Comparison of ENCODE assay signal across 15 mouse cellular contexts in genomic region chr2:165253867-165254266, GRCm38 (mm10). TPM values are rescaled to one million over a fixed set of nuclear protein-coding genes. Genes with fewer than 3 reads are reported as not detected.
DNase-seq lines count a peak whose midpoint lies in the region; ATAC-seq and TF ChIP-seq lines count a peak whose summit lies in the region.
"Had no signal": no experiment of that assay in that cellular context is flagged by ENCODE, and none has a peak within 500 bp of the region (broad histone marks: within the 10 kb centered on the region; RNA-seq: fewer than 3 reads in every experiment).

No protein-coding gene starts in this region.

- no peak overlapping the region for H3K4me2 ChIP-seq in forebrain, embryonic 11.5 days (ENCODE audit: low read depth, low read length, severe bottlenecking)
- no peak overlapping the region for H3K4me2 ChIP-seq in hindbrain, embryonic 15.5 days
- peak overlapping the region; percentile 6; the same call in 1 of the 2 replicates for H3K4me2 ChIP-seq in midbrain, embryonic 14.5 days (ENCODE audit: low read length)
- H3K4me2 ChIP-seq: embryonic facial prominence, embryonic 15.5 days; heart, embryonic 13.5 days had no signal

- TF ChIP-seq CTCF in cerebellum, adult 2 months (IDR thresholded peaks at IDR 0.05; ENCODE audit: borderline replicate concordance, insufficient read depth, low read depth, low read length), result no peak

- H3K27me3 ChIP-seq in cerebellum, adult 2 months (ENCODE audit: control insufficient read depth, insufficient read depth, low read length), result no peaks in the 10 kb centered on the region
- H3K27me3 ChIP-seq in forebrain, embryonic 11.5 days (ENCODE audit: control insufficient read depth, insufficient read depth, low read length), result peaks cover 41% of the 10 kb centered on the region
- H3K27me3 ChIP-seq in hindbrain, embryonic 15.5 days, result peaks cover 11% of the 10 kb centered on the region
- 0 out of 2 replicates have a peak, but pooled peaks cover 3% of the 10 kb centered on the region for H3K27me3 ChIP-seq in midbrain, embryonic 14.5 days (ENCODE audit: control insufficient read depth, insufficient read depth, low read length)

- H3K9me3 ChIP-seq in forebrain, embryonic 11.5 days (ENCODE audit: control insufficient read depth, low read length), result no peaks in the 10 kb centered on the region
- H3K9me3 ChIP-seq in hindbrain, embryonic 15.5 days, result no peaks in the 10 kb centered on the region
- H3K9me3 ChIP-seq in midbrain, embryonic 14.5 days (ENCODE audit: control insufficient read depth, low read length), result no peaks in the 10 kb centered on the region
- H3K9me3 ChIP-seq: embryonic facial prominence, embryonic 15.5 days; heart, embryonic 13.5 days had no signal

- peaks cover 60% of the 10 kb centered on the region for H3K4me1 ChIP-seq in cerebellum, adult 2 months (ENCODE audit: control insufficient read depth, insufficient read depth, low read length)
- peaks cover 10% of the 10 kb centered on the region for H3K4me1 ChIP-seq in forebrain, embryonic 11.5 days (replicated peaks; ENCODE audit: control insufficient read depth, insufficient read depth, low read length)
- H3K4me1 ChIP-seq in hindbrain, embryonic 15.5 days (replicated peaks), result peaks cover 40% of the 10 kb centered on the region
- peaks cover 46% of the 10 kb centered on the region for H3K4me1 ChIP-seq in midbrain, embryonic 14.5 days (ENCODE audit: control insufficient read depth, insufficient read depth, low read length)
- H3K4me1 ChIP-seq: embryonic facial prominence, embryonic 15.5 days; heart, embryonic 13.5 days had no signal

- 70% methylated on average over 10 of the region's 10 CpGs for WGBS in cerebellum, adult 2 months
- 6% methylated on average over 10 of the region's 10 CpGs for WGBS in forebrain, embryonic 11.5 days
- WGBS in hindbrain, embryonic 15.5 days, result 10% methylated on average over 10 of the region's 10 CpGs
- WGBS in midbrain, embryonic 14.5 days, result 2% methylated on average over 10 of the region's 10 CpGs

- no peak overlapping the region; the same call in 1 of the 2 replicates for H3K9ac ChIP-seq in forebrain, embryonic 11.5 days (ENCODE audit: low read length)
- H3K9ac ChIP-seq in hindbrain, embryonic 15.5 days, result no peak overlapping the region
- no peak overlapping the region for H3K9ac ChIP-seq in midbrain, embryonic 14.5 days (replicated peaks; ENCODE audit: low read length)
- H3K9ac ChIP-seq: embryonic facial prominence, embryonic 15.5 days; heart, embryonic 13.5 days; liver, postnatal 0 days had no signal

- H3K4me3 ChIP-seq in cerebellum, adult 2 months (replicated peaks; ENCODE audit: insufficient read depth, low read depth, low read length), result no peak overlapping the region
- H3K4me3 ChIP-seq in forebrain, embryonic 11.5 days (ENCODE audit: low read depth, low read length), result no peak overlapping the region
- no peak overlapping the region for H3K4me3 ChIP-seq in hindbrain, embryonic 15.5 days
- no peak overlapping the region for H3K4me3 ChIP-seq in midbrain, embryonic 14.5 days (replicated peaks; ENCODE audit: low read depth, low read length)
- H3K4me3 ChIP-seq: embryonic facial prominence, embryonic 15.5 days; heart, embryonic 13.5 days had no signal

- intact Hi-C loops in heart, postnatal 14 days (cut with DNase I), result no loop called here

- ATAC-seq in forebrain, embryonic 11.5 days (replicated peaks; ENCODE audit: low FRiP score), result peak; percentile 63
- peak; percentile 59 for ATAC-seq in hindbrain, embryonic 15.5 days (ENCODE audit: low FRiP score, low read depth)
- ATAC-seq in midbrain, embryonic 14.5 days (ENCODE audit: low FRiP score, low TSS enrichment), result peak; percentile 74
- ATAC-seq: liver, postnatal 0 days had no signal

- H3K36me3 ChIP-seq in forebrain, embryonic 11.5 days (ENCODE audit: control insufficient read depth, insufficient read depth, low read length), result no peaks in the 10 kb centered on the region
- H3K36me3 ChIP-seq in hindbrain, embryonic 15.5 days, result no peaks in the 10 kb centered on the region
- no peaks in the 10 kb centered on the region for H3K36me3 ChIP-seq in midbrain, embryonic 14.5 days (ENCODE audit: control insufficient read depth, insufficient read depth, low read length)
- H3K36me3 ChIP-seq: embryonic facial prominence, embryonic 15.5 days; heart, embryonic 13.5 days had no signal

- DNase-seq in cerebellum, adult 11-12 months, result peak; percentile 50
- DNase-seq in cerebellum, adult 2 months, result no peak
- DNase-seq in forebrain, embryonic 11.5 days (ENCODE audit: low spot score), result no peak
- peak; percentile 78 for DNase-seq in midbrain, embryonic 14.5 days
- DNase-seq in frontal cortex, postnatal 14 days (ENCODE audit: low spot score in 2 of 2), result no peak
- DNase-seq in heart, postnatal 14 days, result no peak
- no peak for DNase-seq in right cerebral cortex, postnatal 14 days
- DNase-seq: gastrocnemius, postnatal 25 days; kidney, adult 9 months; liver, postnatal 0 days; right cerebral cortex, postnatal 4 days; thymus, adult 18-20 months had no signal

- TF ChIP-seq POLR2A in cerebellum, adult 2 months (IDR thresholded peaks at IDR 0.05; ENCODE audit: borderline replicate concordance, insufficient read depth, low read length), result no peak

- H3K27ac ChIP-seq in cerebellum, adult 2 months (ENCODE audit: insufficient read depth, low read length), result no peak overlapping the region
- no peak overlapping the region for H3K27ac ChIP-seq in forebrain, embryonic 11.5 days (ENCODE audit: low read depth, low read length)
- no peak overlapping the region for H3K27ac ChIP-seq in hindbrain, embryonic 15.5 days (replicated peaks)
- H3K27ac ChIP-seq in midbrain, embryonic 14.5 days (replicated peaks; ENCODE audit: low read depth, low read length), result peak overlapping the region; percentile 71
- H3K27ac ChIP-seq: embryonic facial prominence, embryonic 15.5 days; heart, embryonic 13.5 days had no signal

RNA-seq across cellular contexts. Expression of gene Cdh22, which starts 19.2 kb away (rescaled TPM):
- polyA plus RNA-seq in cerebellum, adult 2 months (2012; rRNA removed), result 51.9 and 56.3 TPM in 2 replicates
- 6.2 and 6.3 TPM in 2 replicates for polyA plus RNA-seq in forebrain, embryonic 11.5 days (2014; fragmentation: Nextera tagmentation; extraction: Ambion mirVana)
- polyA plus RNA-seq in hindbrain, embryonic 15.5 days (2015; fragmentation: Nextera tagmentation; extraction: Ambion mirVana), result 16.4 and 16.6 TPM in 2 replicates
- 15.8 and 18.4 TPM in 2 replicates for polyA plus RNA-seq in midbrain, embryonic 14.5 days (2014; fragmentation: Nextera tagmentation; extraction: Ambion mirVana)
- total RNA-seq in heart, postnatal 14 days (2021), result under 1 TPM; 0.17 to 0.22 TPM
- polyA plus RNA-seq: liver, postnatal 0 days had no signal

RNA-seq across cellular contexts. Expression of gene Slc35c2, which starts 33.8 kb away (rescaled TPM):
- 78.2 and 84.0 TPM in 2 replicates for polyA plus RNA-seq in cerebellum, adult 2 months (2012; rRNA removed)
- 54.3 and 62.7 TPM in 2 replicates for polyA plus RNA-seq in forebrain, embryonic 11.5 days (2014; fragmentation: Nextera tagmentation; extraction: Ambion mirVana)
- polyA plus RNA-seq in hindbrain, embryonic 15.5 days (2015; fragmentation: Nextera tagmentation; extraction: Ambion mirVana), result 69.2 and 72.5 TPM in 2 replicates
- 60.8 and 65.2 TPM in 2 replicates for polyA plus RNA-seq in midbrain, embryonic 14.5 days (2014; fragmentation: Nextera tagmentation; extraction: Ambion mirVana)
- total RNA-seq in heart, postnatal 14 days (2021), result 10 to 100 TPM; 16.9 to 17.4 TPM

Comparison
In these comparisons a context has a peak if more than half of its experiments do, and no peak if none do; other contexts are left out.
1. DNase-seq: peak in cerebellum, adult 11-12 months (single experiment) and midbrain, embryonic 14.5 days (single experiment); none in cerebellum, adult 2 months (0 of 2), forebrain, embryonic 11.5 days (single experiment), frontal cortex, postnatal 14 days (0 of 2), heart, postnatal 14 days (0 of 2) and right cerebral cortex, postnatal 14 days (single experiment).
2. Peak in every context shown above with its lines, with median percentiles within 50 percentile points of each other: ATAC-seq.